Mouse (Mus musculus) ovary, postnatal 14 days (tissue): Measurements from ENCODE around the gene Bcar1.

Source experiments
- DNase-seq: peaks from one replicate; pipeline ENCODE4 v3.0.0; 2022; ENCODE audit warnings: low spot score

Bcar1 gene

GRCm38 (mm10) chr8:111769296-111769695 lies 25.7 kb upstream of the Bcar1 start:
- DNase-seq, result no peak

- DNase-seq, result no peak
Observed at GRCm38 (mm10) chr8:111768651-111769050, 25.0 kb upstream of the Bcar1 start.

- no peak for DNase-seq
Observed at GRCm38 (mm10) chr8:111765616-111766015, 22.0 kb upstream of the Bcar1 start.

GRCm38 (mm10) chr8:111765096-111765495 lies 21.5 kb upstream of the Bcar1 start:
- no peak for DNase-seq

GRCm38 (mm10) chr8:111760708-111761107 lies 17.1 kb upstream of the Bcar1 start:
- DNase-seq, result no peak

GRCm38 (mm10) chr8:111758817-111759216 lies 15.2 kb upstream of the Bcar1 start:
- DNase-seq, result no peak

GRCm38 (mm10) chr8:111757599-111757998 lies 14.0 kb upstream of the Bcar1 start:
- DNase-seq, result no peak

GRCm38 (mm10) chr8:111754736-111755135 lies 11.1 kb upstream of the Bcar1 start:
- no peak for DNase-seq

- DNase-seq, result no peak
Observed at GRCm38 (mm10) chr8:111754088-111754487, 10.5 kb upstream of the Bcar1 start.

- DNase-seq, result no peak
Observed at GRCm38 (mm10) chr8:111748766-111749165, 5.2 kb upstream of the Bcar1 start.

- DNase-seq, result no peak
Observed at GRCm38 (mm10) chr8:111747866-111748649, 4.4 kb upstream of the Bcar1 start.

GRCm38 (mm10) chr8:111746582-111747465 lies 3.2 kb upstream of the Bcar1 start:
- DNase-seq, result no peak

- no peak for DNase-seq
Observed at GRCm38 (mm10) chr8:111745591-111746418, 2.2 kb upstream of the Bcar1 start.

- no peak for DNase-seq
Observed at GRCm38 (mm10) chr8:111745086-111745485, 1.5 kb upstream of the Bcar1 start.

GRCm38 (mm10) chr8:111743101-111743791 lies 363 bp downstream of the Bcar1 start:
- DNase-seq, result no peak

GRCm38 (mm10) chr8:111742261-111743037 lies 1.2 kb downstream of the Bcar1 start:
- DNase-seq, result no peak

GRCm38 (mm10) chr8:111741556-111741955 lies 2.1 kb downstream of the Bcar1 start:
- DNase-seq, result no peak

GRCm38 (mm10) chr8:111740994-111741393 lies 2.6 kb downstream of the Bcar1 start:
- DNase-seq, result no peak

GRCm38 (mm10) chr8:111740301-111740711 lies 3.3 kb downstream of the Bcar1 start:
- DNase-seq, result no peak

- no peak for DNase-seq
Observed at GRCm38 (mm10) chr8:111739604-111740003, 4.0 kb downstream of the Bcar1 start.

- no peak for DNase-seq
Observed at GRCm38 (mm10) chr8:111738867-111739266, 4.7 kb downstream of the Bcar1 start.
